Mouse (Mus musculus): Measurements from ENCODE around the gene Lhfpl2.

Gene Lhfpl2

DNA sequence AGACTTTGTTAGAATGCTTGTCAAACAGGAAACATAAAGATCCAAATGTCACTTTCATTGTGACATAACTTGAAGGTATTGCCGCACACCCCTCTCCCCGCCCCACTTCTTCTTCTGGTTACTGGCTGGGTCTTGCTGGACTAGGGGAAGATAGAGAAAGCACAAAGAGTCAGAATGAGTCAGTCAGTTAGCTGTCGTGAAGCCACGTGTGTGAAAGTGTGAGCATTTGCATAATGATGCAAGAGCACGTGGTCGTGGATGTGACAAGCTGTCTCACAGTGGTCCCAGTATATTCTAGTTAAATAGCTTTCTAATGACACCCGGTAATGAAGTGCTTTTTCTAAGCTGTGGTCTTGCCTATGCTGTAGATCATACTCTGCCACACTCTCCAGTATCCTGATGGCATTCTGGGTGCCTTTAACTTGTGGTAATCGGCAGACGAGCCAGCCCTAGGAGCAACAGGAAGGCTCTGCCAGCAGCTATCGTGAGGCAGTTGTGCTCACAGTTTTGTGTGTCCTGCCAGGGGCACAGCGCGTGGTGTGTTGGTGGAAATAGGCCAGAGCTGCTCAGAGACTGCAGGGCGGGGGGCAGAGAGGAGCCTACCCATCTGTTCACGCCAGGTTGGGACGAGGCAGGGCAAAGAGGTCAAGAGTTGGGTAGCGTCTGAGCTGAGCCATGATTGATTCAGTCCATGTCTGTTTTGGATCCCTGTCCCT lies 40.9 kb downstream of the Lhfpl2 start:
- in situ Hi-C loops (cut with MboI, MseI), result no loop called here

DNA sequence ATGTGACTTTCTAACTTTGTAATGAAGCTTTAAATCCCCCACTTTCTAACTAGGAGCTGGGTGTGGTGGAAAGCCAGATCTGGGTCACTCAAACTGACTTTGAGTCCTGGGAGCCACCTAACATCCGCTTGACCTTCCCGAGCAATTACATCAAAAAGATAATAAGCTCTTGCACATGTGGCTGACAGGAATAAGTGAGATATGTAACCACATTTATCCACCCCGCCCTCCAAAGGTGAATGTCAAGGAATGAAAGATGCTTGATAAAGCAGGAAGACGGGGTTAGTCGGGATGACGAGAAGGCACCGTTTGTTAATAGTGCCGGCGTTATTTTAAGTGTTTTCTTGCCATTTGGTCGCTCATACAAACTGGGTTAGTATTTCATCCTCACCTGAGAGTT lies 41.5 kb downstream of the Lhfpl2 start:
- in situ Hi-C loops (cut with MboI, MseI), result no loop called here

DNA sequence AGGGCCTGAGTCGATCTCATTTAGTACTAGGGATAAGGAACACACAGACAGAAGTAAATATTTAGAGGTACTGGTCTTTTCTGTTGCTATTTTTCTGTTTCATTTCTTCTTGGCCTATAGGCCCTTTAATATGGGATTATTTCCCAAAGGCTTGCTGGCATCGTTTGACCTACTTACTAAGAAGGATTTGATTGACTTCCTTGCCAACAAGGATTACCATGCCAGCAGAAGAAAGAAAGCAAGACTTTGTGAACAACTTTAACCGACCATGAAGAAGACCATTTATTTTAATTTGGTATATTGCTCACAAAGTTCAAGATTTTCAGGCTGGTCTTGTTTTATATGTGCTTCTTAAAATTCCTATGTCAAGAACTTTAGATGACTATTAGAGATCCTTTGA lies 42.8 kb downstream of the Lhfpl2 start:
- in situ Hi-C loops (cut with MboI, MseI), result no loop called here

DNA sequence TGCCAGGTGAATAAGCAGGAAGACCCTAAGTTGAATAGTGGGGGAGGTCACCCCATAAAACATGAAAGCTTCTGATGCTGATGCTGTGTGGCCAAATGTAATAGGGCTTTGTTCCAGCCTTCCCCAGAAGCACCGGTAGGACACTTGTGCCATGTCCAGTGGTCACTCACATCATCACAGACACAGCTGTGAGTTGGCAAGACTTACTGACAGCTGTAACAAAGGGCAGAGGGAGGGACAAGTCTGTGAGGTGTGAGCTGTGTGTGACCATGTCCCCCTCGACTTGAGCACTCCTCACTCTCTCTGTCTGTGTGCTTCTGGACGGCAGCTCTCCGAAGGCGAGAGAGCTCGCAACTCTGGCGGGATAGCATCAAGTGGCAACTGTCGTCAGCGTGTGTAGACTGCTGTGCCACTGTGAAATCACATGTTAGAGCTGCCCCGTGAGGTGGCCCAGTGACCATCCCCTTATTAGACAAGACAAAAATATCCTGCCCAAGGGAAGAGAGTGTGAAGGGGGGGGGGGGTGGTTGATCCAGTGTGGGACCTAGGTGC lies 43.5 kb downstream of the Lhfpl2 start:
- in situ Hi-C loops (cut with MboI, MseI), result no loop called here

DNA sequence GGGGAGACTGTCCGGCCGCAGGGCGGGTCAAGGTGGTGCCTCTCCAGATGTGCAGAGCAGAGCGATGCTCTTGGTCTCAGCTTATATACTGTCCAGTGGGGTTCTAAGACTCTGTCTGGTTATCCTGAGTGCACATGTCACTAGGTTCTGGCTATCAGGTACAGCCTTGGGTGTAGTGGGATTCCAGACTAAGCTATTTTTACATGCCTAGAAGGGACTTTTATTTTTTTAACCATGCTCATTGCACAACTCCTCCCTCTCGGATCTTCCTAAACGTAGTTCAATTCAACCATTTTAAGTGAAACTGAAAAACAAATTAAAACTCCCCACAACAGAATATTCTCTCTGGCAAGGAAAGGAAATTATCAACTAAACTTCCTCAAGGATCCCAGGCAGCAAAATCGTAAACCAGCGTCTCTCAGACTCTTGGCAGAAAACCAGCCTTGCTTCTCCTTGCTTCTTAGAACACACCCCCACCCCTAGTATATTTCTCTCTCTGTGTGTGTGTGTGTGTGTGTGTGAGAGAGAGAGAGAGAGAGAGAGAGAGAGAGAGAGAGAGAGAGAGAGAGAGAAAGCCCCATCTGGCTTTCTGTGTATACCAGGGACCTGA lies 47.4 kb downstream of the Lhfpl2 start:
- in situ Hi-C loops (cut with MboI, MseI), result no loop called here

DNA sequence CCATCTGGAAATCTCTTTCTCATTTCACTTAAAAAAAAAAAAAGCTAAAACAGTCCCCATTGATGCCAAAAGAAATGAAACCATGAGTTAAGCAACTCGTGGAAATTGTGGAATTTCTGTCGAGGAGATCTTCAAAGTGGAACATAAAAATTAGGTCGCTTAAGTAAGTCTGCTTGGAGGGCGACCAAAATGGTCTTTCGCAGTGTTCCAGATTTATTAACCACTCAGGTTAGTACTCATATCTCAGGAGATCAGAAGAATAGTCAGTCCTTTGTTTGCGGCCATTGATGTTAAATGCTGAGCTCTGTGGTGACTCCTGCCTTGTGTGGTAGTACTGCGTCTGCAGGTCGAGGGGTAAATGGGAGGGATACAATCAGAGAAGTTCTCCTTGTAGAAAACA lies 48.8 kb downstream of the Lhfpl2 start:
- in situ Hi-C loops (cut with MboI, MseI), result no loop called here

DNA sequence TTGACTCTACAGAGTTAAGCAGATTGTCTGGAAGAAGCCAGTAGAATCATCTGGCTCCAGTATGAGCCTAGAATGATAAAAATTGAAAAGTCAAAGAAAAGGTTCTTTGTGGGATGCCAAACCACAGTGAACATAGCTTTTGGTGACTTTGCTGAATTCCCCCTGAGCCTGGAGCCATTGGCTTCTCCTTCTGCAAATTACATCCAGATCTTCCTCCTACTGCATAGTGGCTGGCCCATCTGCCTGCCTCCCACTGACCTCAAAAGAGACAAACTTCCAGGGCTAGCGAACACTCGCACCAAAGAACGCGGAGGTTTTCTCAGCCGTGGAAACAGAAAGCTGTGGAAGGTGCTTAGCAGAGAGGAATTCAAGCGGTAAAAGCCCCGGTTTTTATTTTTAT lies 49.4 kb downstream of the Lhfpl2 start:
- in situ Hi-C loops (cut with MboI, MseI), result no loop called here

DNA sequence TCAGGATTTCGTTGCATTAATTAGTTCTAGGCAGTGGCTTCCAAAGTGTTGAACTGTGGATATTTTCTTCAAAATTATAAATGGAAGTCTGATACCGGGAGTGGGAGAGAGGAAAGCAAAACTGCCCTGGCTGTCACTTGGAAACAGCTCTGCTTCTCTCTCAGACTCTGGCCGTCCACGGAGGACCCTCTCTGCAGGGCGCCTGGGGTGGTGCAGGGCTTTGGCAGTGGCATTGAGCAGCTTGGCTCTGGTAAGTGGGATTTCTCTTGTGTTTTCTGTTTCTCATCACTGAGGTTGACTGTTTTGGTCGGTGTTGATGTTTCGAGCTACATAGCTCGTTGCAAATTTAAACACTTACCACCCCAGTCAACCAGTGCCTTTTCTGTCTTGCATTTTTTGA lies 53.0 kb downstream of the Lhfpl2 start:
- in situ Hi-C loops (cut with MboI, MseI), result no loop called here

DNA sequence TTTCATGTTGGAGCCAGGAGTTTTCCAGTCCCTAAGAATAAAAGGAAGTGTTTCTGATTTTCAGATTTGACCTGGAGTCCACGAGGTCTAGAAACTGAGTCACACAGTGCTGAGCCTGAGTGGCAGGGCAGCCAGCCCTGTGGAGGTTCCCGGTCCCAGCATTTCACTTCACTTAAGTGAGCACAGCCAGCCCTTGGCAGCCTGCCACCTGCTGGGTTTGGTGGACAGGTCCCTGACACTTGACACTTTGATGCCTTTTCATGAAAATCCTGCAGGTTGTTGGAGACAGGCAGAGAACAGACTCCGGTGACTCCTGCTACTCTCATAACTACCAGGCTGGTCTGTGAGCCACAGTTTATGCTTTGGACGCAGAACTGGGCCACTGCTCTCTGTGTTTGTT lies 57.9 kb downstream of the Lhfpl2 start:
- in situ Hi-C loops (cut with MboI, MseI), result no loop called here

DNA sequence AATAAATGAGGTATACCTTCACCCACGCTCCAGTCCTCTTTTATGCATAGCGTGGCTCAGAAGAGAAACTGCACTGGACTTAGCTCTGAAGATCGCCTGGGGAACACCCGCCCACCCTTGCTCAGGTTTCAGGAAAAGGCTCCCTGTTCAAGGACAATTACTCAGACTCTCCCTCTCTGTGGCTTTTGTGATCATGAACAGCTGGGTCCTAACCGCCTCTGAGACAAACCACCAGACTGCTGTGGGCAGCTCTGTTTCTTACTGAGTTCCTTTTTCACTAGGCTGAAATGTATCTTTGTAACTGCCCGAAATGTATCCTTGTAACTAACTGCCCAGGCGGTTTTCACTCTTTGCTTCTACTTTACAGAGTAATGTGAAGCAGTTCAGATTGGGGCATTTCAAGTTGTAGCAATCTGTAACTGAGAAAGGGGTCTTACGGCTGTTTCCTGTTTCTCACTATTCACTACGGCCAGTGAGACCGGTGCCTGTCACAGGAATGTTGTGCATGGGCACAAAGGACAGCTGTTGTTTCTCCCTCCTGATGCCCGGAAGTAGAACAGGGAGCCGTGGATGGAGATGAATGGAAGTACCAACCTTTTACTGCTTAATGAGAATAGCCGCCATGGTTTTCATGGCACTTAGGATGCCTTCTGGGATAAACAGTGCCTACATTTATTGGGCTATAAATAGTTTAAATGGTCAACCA lies 59.3 kb downstream of the Lhfpl2 start:
- in situ Hi-C loops (cut with MboI, MseI), result no loop called here

DNA sequence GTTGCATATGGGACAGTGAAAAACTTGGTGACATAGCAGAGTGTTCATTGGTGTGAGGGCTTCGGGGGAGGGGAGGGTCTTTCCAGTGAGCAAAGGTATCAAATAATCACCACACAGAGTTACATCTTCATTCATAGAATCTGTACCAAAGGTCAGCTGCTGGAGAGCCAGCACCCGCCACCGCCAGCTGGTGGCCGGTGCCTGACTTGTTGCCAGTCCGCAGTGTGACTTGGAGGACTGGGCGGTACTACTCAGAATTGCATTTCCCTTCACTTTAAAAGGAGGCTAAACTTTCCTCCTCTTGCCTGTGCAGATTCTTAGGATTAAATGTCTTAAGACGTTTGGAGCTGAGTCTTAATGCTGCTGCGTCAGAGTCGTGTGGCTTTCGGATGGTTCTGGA lies 59.9 kb downstream of the Lhfpl2 start:
- in situ Hi-C loops (cut with MboI, MseI), result no loop called here

DNA sequence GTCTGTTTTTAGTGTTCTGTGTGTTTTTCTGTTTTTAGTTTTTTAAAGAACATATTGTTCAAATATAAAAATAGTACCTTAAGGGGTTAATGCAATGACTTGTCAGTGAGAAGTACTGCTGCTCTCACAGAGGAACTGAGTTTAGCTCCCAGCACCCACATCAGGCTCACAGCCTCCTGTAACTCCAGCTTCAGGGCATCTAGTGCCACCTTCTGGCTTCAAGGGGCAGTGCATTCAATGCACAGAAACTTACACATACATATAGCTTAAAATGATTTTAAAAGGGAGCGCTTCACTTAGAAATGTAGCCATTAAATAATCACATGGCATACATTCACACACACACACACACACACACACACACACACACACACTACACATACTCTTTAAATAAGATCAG lies 60.5 kb downstream of the Lhfpl2 start:
- in situ Hi-C loops (cut with MboI, MseI), result no loop called here

DNA sequence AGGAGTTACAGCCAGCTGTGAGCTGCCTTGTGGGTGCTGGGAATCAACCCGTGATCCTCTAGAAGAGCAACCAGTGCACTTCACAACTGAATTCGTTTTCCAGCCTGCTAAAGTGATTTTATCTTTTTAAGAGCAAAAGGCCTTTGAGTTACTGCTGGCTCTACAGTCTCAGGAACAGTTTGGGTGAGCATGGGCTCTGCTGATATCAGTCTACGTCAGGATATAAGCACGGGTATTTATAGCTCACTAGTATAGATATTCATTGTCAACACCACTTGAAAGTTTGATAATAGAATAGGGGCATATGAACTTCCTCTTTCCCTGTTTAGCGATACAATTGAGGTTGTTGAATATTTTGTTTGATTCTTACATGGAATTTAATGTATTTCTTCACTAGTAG lies 61.7 kb downstream of the Lhfpl2 start:
- in situ Hi-C loops (cut with MboI, MseI), result no loop called here

DNA sequence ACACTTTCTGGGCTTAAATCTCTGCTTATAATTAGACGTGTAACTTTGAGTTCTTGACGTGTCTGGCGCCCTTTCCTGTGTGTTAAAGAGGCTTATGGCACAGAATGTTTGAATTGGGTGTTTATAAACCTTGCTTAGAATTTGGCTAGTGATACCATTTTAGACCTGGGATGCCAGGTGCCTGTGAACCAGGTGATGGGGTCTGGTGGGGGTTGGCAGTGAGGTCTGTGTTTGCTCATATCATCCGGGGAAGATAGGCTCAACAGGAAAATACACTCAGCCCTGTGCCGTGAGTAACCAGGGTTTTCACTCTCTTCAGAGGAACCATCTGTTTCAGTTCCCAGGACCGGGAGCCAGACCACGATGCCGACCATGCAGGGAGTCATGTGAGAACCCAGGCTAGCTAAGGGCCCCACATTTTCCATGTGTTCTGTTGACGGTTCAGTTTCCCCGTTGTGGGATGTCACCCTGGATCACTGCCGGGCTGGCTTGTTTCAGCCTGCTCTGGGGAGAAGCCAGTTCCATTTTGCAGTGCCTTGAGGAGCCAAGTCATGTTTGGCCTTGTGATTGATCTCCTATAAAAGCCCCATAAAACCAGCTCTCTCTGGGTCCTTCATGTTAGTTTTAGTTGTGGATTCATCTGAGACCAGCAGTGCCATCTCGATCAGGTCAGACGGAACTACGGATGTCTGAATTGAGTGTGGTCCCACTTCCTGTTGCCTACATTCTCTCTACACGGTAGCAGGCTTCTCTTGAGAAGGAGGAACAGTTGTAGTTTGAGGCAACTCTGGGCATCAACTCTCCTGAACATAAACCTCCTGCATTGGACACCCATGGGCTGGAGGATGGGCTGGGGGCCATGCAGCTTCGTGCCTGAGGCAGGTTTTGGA lies 65.4 kb downstream of the Lhfpl2 start:
- in situ Hi-C loops (cut with MboI, MseI), result no loop called here

DNA sequence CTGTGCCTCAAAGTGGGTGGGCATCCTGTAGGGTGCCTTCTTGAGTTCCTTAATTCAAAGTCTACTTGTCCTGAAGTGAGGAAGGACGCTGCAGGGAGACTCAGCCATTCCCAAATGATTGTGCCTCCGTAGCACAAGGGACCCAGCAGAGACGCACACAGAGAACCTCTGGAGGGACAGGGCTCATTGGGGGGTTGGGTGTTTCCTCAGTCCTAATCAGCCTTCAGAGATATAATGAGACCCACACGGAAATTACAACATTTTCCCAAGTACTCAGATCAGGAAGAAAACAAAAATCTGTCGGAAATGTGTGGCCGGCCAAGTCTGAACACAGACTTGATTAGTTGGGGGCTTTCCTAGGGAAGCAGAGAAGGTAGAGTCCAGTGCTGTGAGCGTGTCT lies 72.8 kb downstream of the Lhfpl2 start:
- in situ Hi-C loops (cut with MboI, MseI), result loop anchor here (5.0 kb wide), 1 partner anchor 338 kb away; no protein-coding TSS in a partner anchor

DNA sequence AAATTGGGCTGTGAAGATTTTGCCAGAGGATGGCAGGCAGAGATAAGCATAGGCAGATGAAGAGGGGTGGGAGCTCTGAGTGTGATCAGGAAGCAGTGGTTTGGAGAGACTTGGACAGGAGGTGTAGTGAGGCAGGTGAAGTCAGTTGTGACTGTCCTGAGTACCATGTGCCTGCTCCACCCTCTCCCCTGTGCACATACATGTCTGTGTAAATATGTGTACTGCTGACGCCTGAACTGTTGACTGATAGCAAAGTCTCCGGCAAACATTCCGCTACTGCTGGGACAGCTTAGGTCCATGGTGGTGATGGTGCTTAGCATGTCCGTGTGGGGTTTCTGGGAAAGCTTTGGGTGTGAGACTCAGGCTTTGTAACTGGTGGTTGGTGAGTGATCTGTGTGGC lies 73.5 kb downstream of the Lhfpl2 start:
- in situ Hi-C loops (cut with MboI, MseI), result loop anchor here (5.0 kb wide), 1 partner anchor 339 kb away; no protein-coding TSS in a partner anchor

DNA sequence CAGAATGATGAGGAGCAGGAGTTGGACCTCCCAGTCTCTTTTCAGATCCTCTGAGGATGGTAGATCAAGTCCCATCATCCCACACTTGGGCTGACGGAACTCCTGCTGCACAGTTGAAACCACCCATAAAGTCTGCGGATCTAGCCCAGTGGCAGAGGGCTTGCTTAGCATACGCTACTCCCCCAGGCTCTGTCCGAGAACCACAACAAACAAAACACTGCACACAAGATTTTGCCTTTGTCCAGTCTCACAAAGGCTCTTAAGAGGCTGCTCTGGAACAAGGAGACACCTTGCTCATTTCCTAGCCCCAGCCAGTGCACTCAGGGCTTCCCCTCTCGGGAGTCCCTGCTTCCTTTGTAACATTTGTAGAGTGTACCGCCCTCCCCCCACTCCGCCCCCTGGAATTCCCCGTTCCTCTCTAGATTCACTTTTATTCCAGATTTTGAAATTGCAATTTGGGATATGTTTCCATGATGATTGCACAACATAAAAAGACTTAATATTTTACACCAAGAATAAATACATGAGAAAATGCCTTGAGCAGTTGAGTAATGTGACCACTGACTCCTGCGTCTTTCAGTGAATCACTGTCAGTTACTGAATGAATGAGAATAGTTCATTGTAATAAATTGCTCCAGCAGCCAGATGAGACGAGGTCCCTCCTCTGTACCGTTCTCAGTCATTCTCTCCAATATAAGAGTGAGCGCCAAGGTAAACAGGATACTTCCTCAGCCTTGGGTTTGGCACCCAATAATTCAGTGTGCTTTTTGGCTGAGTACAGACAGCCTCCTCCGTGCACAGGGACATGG lies 74.8 kb downstream of the Lhfpl2 start:
- in situ Hi-C loops (cut with MboI, MseI), result loop anchor here (5.0 kb wide), 1 partner anchor 340 kb away; no protein-coding TSS in a partner anchor

DNA sequence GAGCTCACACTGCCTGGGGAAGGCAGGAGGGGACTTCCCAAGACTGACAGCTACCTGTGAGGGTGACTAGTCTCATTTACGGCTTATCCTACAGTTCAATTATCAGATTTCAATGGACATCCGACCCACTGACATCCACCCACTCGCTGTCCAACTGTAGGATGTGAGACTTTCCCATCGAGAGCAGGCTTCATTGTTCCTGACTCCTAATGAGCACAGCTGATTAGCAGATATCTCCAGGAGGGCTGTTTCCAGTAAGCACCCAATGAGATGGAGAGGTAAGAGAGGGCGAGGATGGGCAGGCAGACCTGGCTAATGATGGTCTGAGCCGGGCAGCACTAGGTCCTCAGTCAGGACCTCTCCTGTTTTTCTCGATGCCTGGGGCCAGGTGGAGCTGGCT lies 77.0 kb downstream of the Lhfpl2 start:
- in situ Hi-C loops (cut with MboI, MseI), result loop anchor here (5.0 kb wide), 1 partner anchor 342 kb away; no protein-coding TSS in a partner anchor

DNA sequence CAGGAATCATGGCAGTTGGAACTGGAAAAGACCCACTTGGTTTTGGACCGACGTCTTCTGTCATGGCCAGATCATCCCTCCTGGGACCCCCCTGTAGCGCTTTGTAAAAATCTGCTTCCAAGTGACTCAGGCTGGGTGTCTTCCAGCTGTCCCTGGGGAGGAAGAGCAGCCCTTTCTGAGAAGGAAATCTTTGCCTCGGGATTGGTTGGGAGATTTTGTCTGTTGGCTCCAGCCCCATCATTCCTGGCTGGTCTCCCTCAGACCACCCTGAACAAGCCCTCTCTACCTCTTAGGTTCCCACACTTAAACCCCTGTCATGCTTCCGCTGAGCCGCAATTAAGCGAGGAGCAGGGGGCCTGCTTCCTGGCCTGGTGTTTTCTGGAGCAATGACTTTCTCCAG lies 77.6 kb downstream of the Lhfpl2 start:
- in situ Hi-C loops (cut with MboI, MseI), result no loop called here

DNA sequence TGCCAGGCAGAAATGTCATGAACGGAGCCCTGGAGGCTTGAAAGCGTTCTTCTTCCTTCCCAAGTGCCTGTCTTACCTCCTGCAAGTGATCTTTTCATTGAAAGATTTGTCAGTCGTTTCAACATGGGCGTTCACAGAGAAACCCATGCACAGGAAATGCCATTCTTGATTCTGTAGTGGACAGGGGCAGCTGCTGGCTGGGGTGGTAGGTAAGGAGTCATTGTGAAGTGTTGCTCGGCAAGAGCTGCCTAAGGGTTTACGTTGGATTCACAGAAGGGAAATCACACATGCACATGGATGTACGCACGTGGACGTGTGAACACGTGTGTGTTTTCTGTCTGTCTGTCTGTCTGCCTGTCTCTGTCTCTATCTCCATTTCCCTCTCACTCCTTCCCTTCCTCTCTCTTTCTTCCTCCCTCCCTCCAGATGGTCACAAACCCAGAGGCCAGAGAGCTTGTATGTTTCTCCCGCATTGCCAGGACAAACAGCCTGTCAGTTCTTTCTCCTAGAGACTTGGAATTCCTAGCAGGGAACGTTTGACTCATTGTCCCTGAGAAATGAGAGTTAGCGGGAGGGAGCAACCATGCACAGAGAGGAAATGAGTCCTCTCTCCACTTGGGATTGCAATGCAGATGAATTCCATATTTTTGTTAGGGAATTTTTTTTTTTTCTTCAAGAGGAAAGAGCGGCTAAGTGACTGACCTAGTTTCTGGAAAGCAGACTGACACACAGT lies 82.3 kb downstream of the Lhfpl2 start:
- in situ Hi-C loops (cut with MboI, MseI), result no loop called here
